Mouse (Mus musculus): ENCODE data around the gene Tmod2.

DNA sequence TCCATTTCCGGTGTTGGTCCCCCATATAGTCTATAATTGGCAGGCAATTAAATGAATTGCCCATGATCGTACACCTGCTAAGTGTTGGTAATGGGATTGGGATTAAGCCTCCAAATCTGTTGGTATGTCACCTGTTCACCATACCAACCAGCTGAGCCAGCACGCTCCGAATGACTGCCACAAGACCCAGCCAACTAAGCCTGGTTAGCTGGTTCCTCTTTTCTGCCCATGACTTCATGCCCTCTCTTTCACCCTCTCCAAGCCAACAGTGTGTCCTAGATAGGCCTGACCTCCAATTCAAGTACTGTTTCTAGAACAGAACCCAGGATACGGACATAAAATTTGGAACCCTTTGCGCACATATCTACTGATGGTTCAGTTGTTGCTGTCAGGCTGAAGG, 42.7 kb downstream of the Tmod2 start:
- no peak for TF ChIP-seq CTCF (IDR thresholded peaks at IDR 0.05; ENCODE audit: borderline replicate concordance, extremely low read depth, insufficient read depth, insufficient read length)
- no peak for TF ChIP-seq POLR2A (IDR thresholded peaks at IDR 0.05; ENCODE audit: borderline replicate concordance, extremely low read depth, insufficient read depth, insufficient read length, poor library complexity, severe bottlenecking)

All from brain, embryonic 14.5 days (tissue).